Mouse (Mus musculus): ENCODE measurements around the gene Actr6. TPM values are rescaled to one million over a fixed set of nuclear protein-coding genes. Genes with fewer than 3 reads are reported as not detected.

Gene Actr6
- polyA plus RNA-seq, 1 experiment from 2014 or later: 55.6 TPM

DNA sequence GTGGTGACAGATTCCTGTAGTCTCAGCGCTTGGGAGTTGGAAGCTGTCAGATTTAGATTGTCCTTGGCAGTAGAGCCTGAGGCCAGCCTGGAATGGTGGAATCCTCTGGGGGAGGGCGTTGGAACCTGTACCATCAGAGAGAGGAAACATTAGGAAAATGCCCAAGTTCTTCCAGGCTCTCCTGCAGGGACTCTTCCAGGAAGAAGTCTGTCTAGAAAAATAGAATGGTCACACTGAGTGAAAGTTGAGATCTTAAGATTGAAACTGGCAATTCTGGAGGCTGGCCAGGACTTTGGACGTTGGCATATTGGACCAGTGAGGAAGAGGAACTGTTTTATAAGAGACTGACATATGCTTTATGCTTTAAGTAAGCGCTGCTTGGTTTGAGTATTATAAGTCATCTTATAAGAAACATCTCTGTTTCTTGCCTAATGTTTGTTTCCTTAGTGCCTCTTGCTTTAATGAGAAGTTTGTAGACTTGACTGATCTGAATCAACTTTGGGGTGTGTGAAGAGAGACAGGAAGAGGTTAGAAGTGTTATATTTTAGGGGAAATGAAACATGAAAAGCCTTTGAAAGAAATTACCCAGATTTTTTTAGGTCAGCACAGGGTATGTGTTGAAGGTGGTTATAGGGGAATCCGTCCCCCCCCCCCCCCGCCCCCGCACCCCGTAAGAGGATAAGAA is 15.3 kb upstream of the Actr6 start:
- Histone ChIP-seq H3K27ac (no peak overlapping the region), H3K9ac (no peak overlapping the region), H3K27me3 (replicated peaks) (no peaks in the 10 kb centered on the region), H3K4me3 (no peak overlapping the region), H3K36me3 (replicated peaks) (no peaks in the 10 kb centered on the region), H3K9me3 (no peaks in the 10 kb centered on the region), H3K4me1 (peaks cover 15% of the 10 kb centered on the region), H3K4me2 (no peak overlapping the region)
- WGBS: 93% methylated on average over 8 of the region's 8 CpGs
- no peak for ATAC-seq (replicated peaks)

DNA sequence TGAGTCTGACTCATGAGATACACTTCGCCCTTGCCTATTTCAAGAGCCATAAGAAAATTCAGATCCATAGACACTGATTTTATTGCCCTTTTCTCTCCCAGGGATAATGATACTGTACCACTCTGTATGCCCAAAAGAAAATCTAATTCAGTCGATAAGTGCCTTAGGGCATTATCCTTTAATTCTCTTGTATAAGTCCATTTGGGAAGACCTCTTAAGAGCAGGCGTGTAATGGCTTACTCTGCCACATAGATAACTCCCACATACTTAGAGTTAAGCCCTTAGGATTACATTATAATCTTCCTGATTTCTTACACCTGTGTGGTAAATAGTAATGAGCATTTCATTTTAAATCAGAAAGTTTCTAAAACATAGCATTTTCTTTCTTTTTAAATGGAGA is 14.5 kb upstream of the Actr6 start:
- Histone ChIP-seq H3K9me3 (no peaks in the 10 kb centered on the region), H3K4me2 (peak overlapping the region; percentile 16; the same call in 1 of the 2 replicates), H3K4me1 (peaks cover 15% of the 10 kb centered on the region), H3K4me3 (no peak overlapping the region), H3K36me3 (replicated peaks) (no peaks in the 10 kb centered on the region), H3K27ac (no peak overlapping the region), H3K27me3 (replicated peaks) (no peaks in the 10 kb centered on the region), H3K9ac (no peak overlapping the region)
- 57% methylated on average over 3 of the region's 3 CpGs for WGBS
- no peak for ATAC-seq (replicated peaks)

DNA sequence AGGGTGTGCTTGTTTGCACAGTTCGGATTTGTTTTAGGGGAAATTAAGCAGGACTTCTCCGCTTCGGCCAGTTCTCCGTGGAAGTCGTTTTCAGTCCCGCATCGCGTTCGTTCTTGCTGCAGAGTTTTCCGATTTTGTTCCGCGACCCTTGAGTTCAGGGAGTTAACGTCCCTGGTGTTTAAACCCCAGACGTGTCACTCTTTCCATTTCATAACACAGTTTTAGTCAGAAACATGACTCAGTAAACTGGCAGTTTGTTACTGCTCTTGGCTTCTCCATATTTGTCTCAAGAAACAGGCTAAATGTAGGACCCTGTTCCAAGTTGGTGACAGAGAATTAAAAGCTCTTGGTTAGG is 13.5 kb upstream of the Actr6 start:
- peak; percentile 13 for ATAC-seq (replicated peaks)
- H3K4me3 ChIP-seq: peak overlapping the region; percentile 61
- H3K9ac ChIP-seq: peak overlapping the region; percentile 88
- no peaks in the 10 kb centered on the region for H3K36me3 ChIP-seq (replicated peaks)
- no peaks in the 10 kb centered on the region for H3K27me3 ChIP-seq (replicated peaks)
- H3K9me3 ChIP-seq: no peaks in the 10 kb centered on the region
- peaks cover 15% of the 10 kb centered on the region for H3K4me1 ChIP-seq
- under 1% methylated on average over 14 of the region's 14 CpGs for WGBS
- H3K27ac ChIP-seq: peak overlapping the region; percentile 92
- peak overlapping the region; percentile 62 for H3K4me2 ChIP-seq

DNA sequence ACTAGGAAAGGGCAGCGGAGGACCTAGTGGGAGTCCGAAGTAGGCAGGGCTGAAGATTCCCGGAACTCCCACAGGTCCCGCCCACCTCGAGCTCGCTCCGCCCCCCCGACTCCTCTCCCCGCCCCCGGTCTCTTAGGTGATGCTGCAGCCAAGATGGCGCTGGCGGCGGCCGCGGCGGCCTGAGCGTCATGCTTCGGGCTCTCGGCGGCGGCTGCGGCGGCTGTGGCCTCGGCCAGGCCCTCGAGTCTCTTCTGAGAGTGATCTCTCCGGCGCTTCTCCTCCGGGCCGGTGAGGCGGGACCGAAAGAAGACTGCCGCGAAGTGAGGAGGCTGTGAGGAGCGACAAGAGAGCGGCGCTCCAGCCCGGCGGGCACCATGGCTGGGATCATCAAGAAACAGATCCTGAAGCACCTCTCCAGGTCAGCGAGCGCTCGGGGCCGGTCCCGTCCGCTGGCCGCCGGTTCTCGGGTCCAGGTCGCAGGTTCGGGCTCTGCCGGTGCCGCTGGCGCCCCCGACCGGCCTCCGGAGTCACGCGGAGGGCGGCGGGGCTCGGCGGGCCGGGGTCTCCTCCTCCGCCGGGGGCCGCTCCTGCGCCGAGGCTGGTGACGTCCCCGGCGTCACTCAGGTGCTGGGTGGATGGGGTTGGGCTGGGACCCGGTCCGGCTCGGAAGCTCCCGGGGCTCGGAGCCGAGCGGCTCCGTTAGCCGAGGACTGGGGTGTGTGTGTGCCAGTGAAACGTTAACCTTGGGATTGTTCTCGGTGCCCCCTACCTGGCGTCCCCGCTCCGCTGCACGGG is 13.0 kb upstream of the Actr6 start, which contains the start of gene Uhrf1bp1l:
TSS of gene Uhrf1bp1l (plus strand) at position 121 of the 795 bp plus-strand sequence.
- ATAC-seq (replicated peaks): peak; percentile 97
- Histone ChIP-seq H3K9me3 (no peaks in the 10 kb centered on the region), H3K27me3 (replicated peaks) (no peaks in the 10 kb centered on the region), H3K9ac (peak within 1 kb of the TSS; percentile 88), H3K4me2 (peak within 1 kb of the TSS; percentile 62), H3K4me1 (peaks cover 15% of the 10 kb centered on the region), H3K36me3 (replicated peaks) (no peaks in the 10 kb centered on the region), H3K4me3 (peak within 1 kb of the TSS; percentile 61), H3K27ac (peak within 1 kb of the TSS; percentile 92)
- WGBS: under 1% methylated on average over 82 of the region's 85 CpGs

DNA sequence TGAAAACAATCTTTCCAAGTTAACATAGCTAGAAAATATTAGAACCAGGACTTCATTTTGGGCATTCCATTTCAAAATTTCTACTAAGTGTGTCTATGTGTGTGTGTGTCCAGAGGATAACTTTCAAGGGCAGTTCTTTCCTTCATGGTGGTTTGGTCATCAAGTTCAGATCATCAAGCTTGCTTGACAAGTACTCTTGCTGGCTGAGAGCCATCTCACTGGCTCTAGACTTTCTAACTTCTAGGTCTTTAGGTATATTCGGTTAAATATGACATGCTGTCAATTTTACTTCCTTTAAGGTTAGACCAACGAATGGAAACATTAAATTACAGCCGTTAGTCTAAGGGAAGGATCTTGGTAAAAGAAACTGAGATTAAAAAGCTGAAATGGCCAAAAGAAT is 12.2 kb upstream of the Actr6 start:
- no peak for ATAC-seq (replicated peaks)
- Histone ChIP-seq H3K9me3 (no peaks in the 10 kb centered on the region), H3K4me3 (peak overlapping the region; percentile 61), H3K4me1 (peaks cover 15% of the 10 kb centered on the region), H3K27ac (no peak overlapping the region), H3K36me3 (replicated peaks) (no peaks in the 10 kb centered on the region), H3K9ac (no peak overlapping the region), H3K4me2 (peak overlapping the region; percentile 62), H3K27me3 (replicated peaks) (no peaks in the 10 kb centered on the region)
- WGBS: 24% methylated on average over 3 of the region's 3 CpGs

DNA sequence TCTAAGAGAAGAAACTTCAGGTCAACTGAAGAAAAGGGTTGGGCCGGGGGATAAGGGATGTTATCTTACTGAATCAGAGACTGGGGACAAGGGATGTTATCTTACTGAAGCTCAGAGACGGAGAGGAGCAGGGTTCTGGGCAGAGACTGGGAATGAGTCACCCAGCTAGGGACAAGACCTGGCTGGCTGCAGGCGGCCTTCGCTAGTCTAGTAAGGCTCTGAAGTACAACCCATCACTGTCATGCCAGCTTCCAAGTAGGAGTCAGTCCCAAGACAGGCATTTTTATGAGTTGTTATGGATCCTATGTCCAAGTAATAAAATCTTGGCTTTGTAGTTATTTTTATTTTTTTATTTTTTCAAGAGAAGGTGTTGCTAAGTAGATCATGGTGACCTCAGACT is 11.2 kb upstream of the Actr6 start:
- WGBS: 96% methylated on average over 4 of the region's 4 CpGs
- no peak for ATAC-seq (replicated peaks)
- Histone ChIP-seq H3K9ac (no peak overlapping the region), H3K36me3 (replicated peaks) (no peaks in the 10 kb centered on the region), H3K4me1 (peaks cover 15% of the 10 kb centered on the region), H3K4me2 (no peak overlapping the region), H3K9me3 (no peaks in the 10 kb centered on the region), H3K4me3 (no peak overlapping the region), H3K27ac (no peak overlapping the region), H3K27me3 (replicated peaks) (no peaks in the 10 kb centered on the region)

DNA sequence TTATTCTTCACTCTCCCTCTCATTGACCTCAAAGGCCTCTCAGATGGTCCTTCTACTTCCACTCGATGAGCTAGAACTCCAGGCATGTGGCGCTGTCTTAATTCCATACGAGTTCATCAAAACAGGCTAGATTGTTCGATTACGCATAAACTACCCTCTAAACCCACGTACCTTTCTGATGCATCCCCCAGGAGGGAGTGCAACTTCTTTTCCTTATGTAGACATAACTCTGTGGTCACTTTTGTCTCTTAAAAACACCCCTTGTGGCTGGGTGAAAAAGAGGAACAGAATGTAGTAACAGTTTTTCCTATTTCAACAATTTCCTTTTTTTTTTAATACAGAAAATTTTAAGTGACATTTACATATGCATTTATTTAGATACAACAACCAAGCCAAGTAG is 8.9 kb upstream of the Actr6 start:
- ATAC-seq (replicated peaks): no peak
- 77% methylated on average over 6 of the region's 6 CpGs for WGBS
- Histone ChIP-seq H3K4me3 (no peak overlapping the region), H3K9ac (no peak overlapping the region), H3K4me2 (no peak overlapping the region), H3K27ac (no peak overlapping the region), H3K36me3 (replicated peaks) (no peaks in the 10 kb centered on the region), H3K27me3 (replicated peaks) (no peaks in the 10 kb centered on the region), H3K4me1 (peaks cover 5% of the 10 kb centered on the region; the same call in 1 of the 2 replicates), H3K9me3 (no peaks in the 10 kb centered on the region)

DNA sequence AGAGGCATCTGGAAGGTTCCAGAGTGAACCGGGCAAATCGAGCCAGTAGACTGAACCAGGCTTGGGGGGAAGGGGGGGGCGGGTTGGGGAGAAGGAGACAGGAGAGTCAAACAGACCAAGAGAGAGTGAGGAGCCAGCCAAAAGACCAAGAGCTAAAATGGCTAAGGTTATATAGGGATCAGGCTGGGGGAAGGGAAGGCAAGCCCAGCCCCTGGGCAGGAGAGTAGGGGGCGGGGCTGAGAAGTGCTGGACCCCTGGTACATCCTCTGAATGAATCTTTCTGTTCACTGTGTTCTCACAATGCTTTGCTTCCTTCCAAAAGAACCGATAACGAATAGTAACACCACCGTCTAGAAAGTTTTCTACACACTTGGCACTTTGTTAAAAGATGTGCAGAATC is 7.6 kb upstream of the Actr6 start:
- Histone ChIP-seq H3K27me3 (replicated peaks) (no peaks in the 10 kb centered on the region), H3K4me3 (no peak overlapping the region), H3K36me3 (replicated peaks) (no peaks in the 10 kb centered on the region), H3K9me3 (no peaks in the 10 kb centered on the region), H3K9ac (no peak overlapping the region), H3K27ac (no peak overlapping the region), H3K4me1 (peaks cover 5% of the 10 kb centered on the region; the same call in 1 of the 2 replicates), H3K4me2 (no peak overlapping the region)
- no peak for ATAC-seq (replicated peaks)
- 55% methylated on average over 7 of the region's 7 CpGs for WGBS

DNA sequence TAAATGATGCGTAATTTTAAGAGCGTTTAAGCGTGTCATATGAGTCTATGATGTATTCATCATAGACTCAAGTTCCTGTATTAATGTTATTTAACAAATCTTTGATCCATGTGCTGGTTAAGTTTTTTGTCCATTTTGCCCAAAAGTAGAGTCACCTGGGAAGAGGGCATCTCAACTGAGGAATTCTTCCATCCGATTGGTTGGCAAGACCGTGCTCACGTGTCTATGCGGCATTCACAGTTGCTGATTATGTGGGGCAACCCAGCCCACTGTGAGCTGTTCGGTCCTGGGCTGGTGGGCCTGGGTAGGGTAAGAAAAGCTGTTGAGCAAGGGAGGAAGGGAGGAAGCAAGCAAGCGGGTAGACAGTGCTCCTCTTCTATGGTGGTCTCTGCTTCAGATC is 6.3 kb upstream of the Actr6 start:
- Histone ChIP-seq H3K27me3 (replicated peaks) (no peaks in the 10 kb centered on the region), H3K9me3 (no peaks in the 10 kb centered on the region), H3K36me3 (replicated peaks) (no peaks in the 10 kb centered on the region), H3K4me1 (no peaks in the 10 kb centered on the region), H3K27ac (no peak overlapping the region), H3K9ac (no peak overlapping the region), H3K4me2 (no peak overlapping the region), H3K4me3 (no peak overlapping the region)
- no peak for ATAC-seq (replicated peaks)
- WGBS: 92% methylated on average over 9 of the region's 9 CpGs

DNA sequence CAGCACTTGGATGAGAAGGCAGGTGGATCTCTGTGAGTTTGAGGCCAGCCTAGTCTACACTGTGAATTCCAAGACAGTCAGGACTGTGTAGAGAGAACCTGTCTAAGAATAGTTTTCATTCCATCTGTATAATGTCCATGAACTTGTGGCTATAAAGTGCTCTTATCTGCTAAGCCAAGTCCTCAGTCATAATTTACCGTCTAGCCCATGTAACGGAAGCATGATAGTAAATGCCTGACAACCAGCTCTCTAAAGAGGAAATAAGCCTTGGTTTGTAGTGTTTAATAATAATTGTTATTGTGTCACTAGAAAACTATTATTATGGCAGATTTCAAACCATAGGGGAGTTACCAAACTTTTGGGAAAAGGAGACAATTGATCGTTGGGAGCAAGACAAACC is 5.8 kb upstream of the Actr6 start:
- H3K27ac ChIP-seq: no peak overlapping the region
- WGBS: 94% methylated on average over 3 of the region's 3 CpGs
- no peak overlapping the region for H3K4me2 ChIP-seq
- no peaks in the 10 kb centered on the region for H3K9me3 ChIP-seq
- H3K27me3 ChIP-seq (replicated peaks): no peaks in the 10 kb centered on the region
- peaks cover under 1% of the 10 kb centered on the region for H3K4me1 ChIP-seq
- no peaks in the 10 kb centered on the region for H3K36me3 ChIP-seq (replicated peaks)
- no peak overlapping the region for H3K9ac ChIP-seq
- no peak overlapping the region for H3K4me3 ChIP-seq
- ATAC-seq (replicated peaks): no peak

DNA sequence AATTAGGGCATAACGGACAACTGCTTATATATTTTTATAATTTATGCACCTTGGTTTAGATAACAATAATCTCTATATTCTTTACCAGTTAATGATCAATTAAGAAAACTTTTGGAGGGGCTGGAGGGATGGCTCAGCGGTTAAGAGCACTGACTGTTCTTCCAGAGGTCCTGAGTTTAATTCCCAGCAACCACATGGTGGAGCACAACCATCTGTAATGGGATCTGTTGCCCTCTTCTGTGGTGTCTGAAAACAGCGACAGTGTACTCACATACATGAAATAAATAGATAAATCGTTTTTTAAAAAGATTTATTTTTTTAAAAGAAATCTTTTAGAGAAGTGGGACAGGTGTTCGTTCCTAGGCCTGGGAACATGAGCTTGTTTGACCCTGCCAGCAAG is 5.0 kb upstream of the Actr6 start:
- Histone ChIP-seq H3K4me1 (peaks cover 4% of the 10 kb centered on the region), H3K9me3 (no peaks in the 10 kb centered on the region), H3K4me3 (no peak overlapping the region), H3K9ac (no peak overlapping the region), H3K27me3 (replicated peaks) (no peaks in the 10 kb centered on the region), H3K27ac (no peak overlapping the region), H3K4me2 (no peak overlapping the region), H3K36me3 (replicated peaks) (no peaks in the 10 kb centered on the region)
- ATAC-seq (replicated peaks): no peak
- 47% methylated on average over 5 of the region's 5 CpGs for WGBS

DNA sequence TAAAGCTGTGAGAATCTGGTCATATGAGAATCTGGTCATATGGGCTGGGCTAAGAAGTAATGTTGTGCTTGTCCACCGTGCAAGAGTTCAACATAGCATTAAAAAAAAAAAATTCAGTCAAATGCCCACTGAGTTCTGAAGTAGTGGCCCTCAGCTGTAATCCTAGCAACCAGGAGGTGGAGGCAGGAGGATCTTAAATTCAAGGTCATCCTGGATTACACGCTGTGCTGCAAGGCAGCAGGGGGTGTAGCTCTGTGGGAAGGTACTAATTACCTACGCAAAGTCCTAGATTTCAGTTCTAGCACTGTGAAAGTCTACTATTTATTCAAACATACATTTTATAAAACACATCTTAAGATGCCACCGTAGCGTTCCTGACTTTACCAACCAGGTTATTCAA is 754 bp downstream of the Actr6 start:
- peaks cover 19% of the 10 kb centered on the region for H3K4me1 ChIP-seq
- H3K36me3 ChIP-seq (replicated peaks): 0 out of 2 replicates have a peak, but pooled peaks cover 2% of the 10 kb centered on the region
- peak overlapping the region; percentile 58 for H3K4me3 ChIP-seq
- no peak for ATAC-seq (replicated peaks)
- H3K9ac ChIP-seq: peak overlapping the region; percentile 72
- no peaks in the 10 kb centered on the region for H3K9me3 ChIP-seq
- peak overlapping the region; percentile 68 for H3K4me2 ChIP-seq
- H3K27me3 ChIP-seq (replicated peaks): no peaks in the 10 kb centered on the region
- WGBS: 4% methylated on average over 5 of the region's 5 CpGs
- H3K27ac ChIP-seq: no peak overlapping the region

DNA sequence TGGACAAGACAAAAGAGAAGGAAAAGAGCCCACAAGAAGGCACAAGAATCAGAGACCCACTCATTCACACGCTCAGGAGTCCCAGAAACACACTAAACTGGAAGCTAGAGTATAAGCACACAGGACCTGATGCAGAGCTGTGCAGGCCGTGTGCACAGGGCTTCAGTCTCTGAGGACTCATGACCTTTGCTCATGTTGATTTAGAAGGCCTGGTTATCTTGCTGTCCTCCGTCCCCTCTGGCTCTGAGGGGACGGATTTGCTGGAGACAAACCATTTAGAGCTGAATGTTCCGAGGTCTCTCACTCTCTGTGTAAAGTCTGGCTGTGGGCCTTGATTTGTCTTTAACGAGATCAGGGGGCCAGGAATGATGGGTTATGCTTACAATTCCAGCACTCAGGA is 1.7 kb downstream of the Actr6 start:
- WGBS: 92% methylated on average over 6 of the region's 6 CpGs

More for the DNA sequence above, 1.7 kb downstream of the Actr6 start:
- Histone ChIP-seq H3K27me3 (replicated peaks) (no peaks in the 10 kb centered on the region), H3K4me2 (no peak overlapping the region), H3K4me3 (no peak overlapping the region), H3K9me3 (no peaks in the 10 kb centered on the region), H3K4me1 (peaks cover 19% of the 10 kb centered on the region), H3K27ac (no peak overlapping the region), H3K9ac (no peak overlapping the region), H3K36me3 (replicated peaks) (peaks cover 9% of the 10 kb centered on the region; the same call in 1 of the 2 replicates)
- no peak for ATAC-seq (replicated peaks)
